Mouse (Mus musculus) cerebellum, adult 2 months (tissue): Measurements from ENCODE around the gene Vmn1r12. TPM values are rescaled to one million over a fixed set of nuclear protein-coding genes. Genes with fewer than 3 reads are reported as not detected.
"Not testable (repeated sequence)": the region's sequence is repeated elsewhere in the genome, so short reads cannot be mapped to it uniquely, and the experiment has no call there.

Experiments
- DNase-seq, 2 experiments: peaks; one replicate each; pipeline ENCODE4 v3.0.0; 2021
- H3K27ac ChIP-seq: fragments of 200-500 bp; 2 replicates; pipeline ENCODE4 v1.5.1; 2012; ENCODE audit warnings: low read length, control low read depth, inconsistent platforms; ENCODE audit not compliant: insufficient read depth
- H3K27me3 ChIP-seq: fragments of 200-500 bp; 2 replicates; pipeline ENCODE4 v1.6.1; 2012; ENCODE audit warnings: inconsistent platforms, mild to moderate bottlenecking, low read length, moderate library complexity; ENCODE audit not compliant: control insufficient read depth, insufficient read depth
- H3K4me1 ChIP-seq: fragments of 200-500 bp; 2 replicates; pipeline ENCODE4 v1.6.1; 2011; ENCODE audit warnings: low read length; ENCODE audit not compliant: control insufficient read depth, insufficient read depth
- H3K4me3 ChIP-seq: fragments of 200-500 bp; replicated peaks from 2 replicates; pipeline ENCODE3; 2011; ENCODE audit warnings: mild to moderate bottlenecking, low read depth, low read length, control low read depth; ENCODE audit not compliant: insufficient read depth
- CTCF ChIP-seq: fragments of 200-500 bp; IDR thresholded peaks from 2 replicates; pipeline ENCODE4 v1.5.1; 2011; ENCODE audit warnings: low read depth, mild to moderate bottlenecking, control low read depth, low read length, moderate library complexity, borderline replicate concordance; ENCODE audit not compliant: insufficient read depth
- POLR2A ChIP-seq: fragments of 200-500 bp; IDR thresholded peaks from 2 replicates; pipeline ENCODE4 v1.6.1; 2011; ENCODE audit warnings: low read length, control low read depth, borderline replicate concordance; ENCODE audit not compliant: insufficient read depth
- WGBS: fragments of 180-500 bp; shearing (Covaris S2); methylation state at CpG from one replicate; pipeline ENCODE4 v1.1.7; 2018; 5-methylcytosine and 5-hydroxymethylcytosine counted together
- polyA plus RNA-seq: library from polyadenylated mRNA; depleted of rRNA; stranded (reverse); fragments of >200 nt; gene quantifications from 2 replicates; pipeline ENCODE4 v1.2.3, GENCODE M21; 2012; rRNA removed

The Vmn1r12 gene
- polyA plus RNA-seq: not detected in 2 replicates

GRCm38 (mm10) chr6:57156619-57157018 is at the start of gene Vmn1r12:
TSS of gene Vmn1r12 (plus strand) at chr6:57156919.
- WGBS: 78% methylated on average over 2 of the region's 2 CpGs
- no peak for TF ChIP-seq CTCF
- no peak for TF ChIP-seq POLR2A
- DNase-seq: no peak
- no peaks in the 10 kb centered on the region for H3K4me1 ChIP-seq
- H3K27ac ChIP-seq: no peak within 1 kb of the TSS
- H3K27me3 ChIP-seq: no peaks in the 10 kb centered on the region
- no peak within 1 kb of the TSS for H3K4me3 ChIP-seq

- Histone ChIP-seq H3K27me3 (no peaks in the 10 kb centered on the region), H3K4me1 (no peaks in the 10 kb centered on the region), H3K4me3 (no peak within 1 kb of the TSS), H3K27ac (no peak within 1 kb of the TSS)
- TF ChIP-seq CTCF (no peak), POLR2A (no peak)
- 88% methylated on average over 3 of the region's 3 CpGs for WGBS
- no peak for DNase-seq
Observed at GRCm38 (mm10) chr6:57109154-57109553, 47.6 kb upstream of the Vmn1r12 start, which contains the start of gene Vmn1r10. TSS of gene Vmn1r10 (plus strand) at chr6:57109454.

DNA sequence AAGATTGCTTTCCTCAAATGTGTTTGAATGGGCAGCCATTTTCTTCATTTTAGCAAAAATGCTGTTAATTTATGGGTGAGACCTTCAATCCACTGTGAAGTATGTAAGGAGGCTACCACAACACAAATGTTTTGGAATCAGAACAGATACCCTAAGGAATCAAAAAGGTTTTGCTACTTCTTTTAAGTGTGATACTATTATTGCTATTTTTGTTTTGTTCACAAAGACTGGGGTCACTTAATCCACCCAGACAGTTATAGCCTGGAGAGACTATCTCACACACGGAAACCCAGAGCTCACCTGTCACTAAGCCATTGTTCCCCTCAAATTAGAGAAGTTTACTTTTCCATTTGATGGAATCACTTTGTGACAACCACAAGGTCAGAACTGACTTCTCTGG is 23.6 kb upstream of the Vmn1r12 start, which contains the start of gene Vmn1r11:
Gene Vmn1r11 (plus strand): TSS at position 301 of the 400 bp plus-strand sequence.
- no peaks in the 10 kb centered on the region for H3K4me1 ChIP-seq
- no peak within 1 kb of the TSS for H3K27ac ChIP-seq
- no peak for TF ChIP-seq CTCF
- no peak for TF ChIP-seq POLR2A
- WGBS: 82% methylated on average over 1 of the region's 1 CpGs
- H3K27me3 ChIP-seq: no peaks in the 10 kb centered on the region
- H3K4me3 ChIP-seq: no peak within 1 kb of the TSS
- DNase-seq: no peak

DNA sequence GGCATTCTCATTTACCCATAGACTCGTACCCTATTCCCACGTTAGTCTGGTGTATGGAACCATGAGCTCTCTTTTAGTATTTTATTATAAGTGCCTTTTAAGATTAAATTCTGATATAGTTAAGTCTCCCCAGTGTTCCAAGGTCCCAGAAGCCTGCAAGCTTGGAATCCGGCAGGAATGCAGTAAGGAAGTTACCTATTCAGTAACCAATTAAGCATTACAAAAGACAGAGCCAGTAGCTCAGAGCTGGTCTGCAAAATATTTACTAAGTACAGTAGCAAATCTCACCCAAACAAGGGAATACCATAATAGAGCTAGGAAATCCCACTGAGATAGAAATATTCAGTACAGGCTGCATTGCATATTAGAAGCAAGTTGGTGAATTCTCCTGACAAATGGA is 33.3 kb downstream of the Vmn1r12 start:
- H3K4me1 ChIP-seq, DNase-seq: not testable (repeated sequence)
- 62% methylated on average over 3 of the region's 3 CpGs for WGBS

GRCm38 (mm10) chr6:57202990-57203389 is 46.3 kb downstream of the Vmn1r12 start, which contains the start of gene Vmn1r13:
TSS of gene Vmn1r13 (plus strand) at chr6:57203290.
- not testable (repeated sequence) for H3K27me3 ChIP-seq, H3K4me3 ChIP-seq, DNase-seq, H3K4me1 ChIP-seq, H3K27ac ChIP-seq
- WGBS: 95% methylated on average over 1 of the region's 1 CpGs

More for the DNA sequence above, 33.3 kb downstream of the Vmn1r12 start:
- H3K4me3 ChIP-seq, H3K27ac ChIP-seq, H3K27me3 ChIP-seq: not testable (repeated sequence)

Other genes starting within 250 kb of the Vmn1r12 start
- 38.8 and 47.7 TPM in 2 replicates for gene Nt5c3, start 233.0 kb upstream of the Vmn1r12 start, polyA plus RNA-seq
- gene Vmn1r4, start 232.9 kb upstream of the Vmn1r12 start, polyA plus RNA-seq: 0.33 and 0.59 TPM in 2 replicates
- not detected in 2 replicates for gene Vmn1r5, start 186.6 kb upstream of the Vmn1r12 start, polyA plus RNA-seq
- gene Vmn1r6, start 159.7 kb upstream of the Vmn1r12 start, polyA plus RNA-seq: not detected in 2 replicates
- not detected in 2 replicates for gene Vmn1r7, start 131.6 kb upstream of the Vmn1r12 start, polyA plus RNA-seq
- not detected in 2 replicates for gene Vmn1r8, start 124.6 kb upstream of the Vmn1r12 start, polyA plus RNA-seq
- gene Vmn1r9, start 90.1 kb upstream of the Vmn1r12 start, polyA plus RNA-seq: not detected in 2 replicates
- gene Vmn1r10, start 47.5 kb upstream of the Vmn1r12 start, polyA plus RNA-seq: not detected in 2 replicates
- gene Vmn1r11, start 23.5 kb upstream of the Vmn1r12 start, polyA plus RNA-seq: not detected in 2 replicates
- gene Vmn1r13, start 46.4 kb downstream of the Vmn1r12 start, polyA plus RNA-seq: not detected in 2 replicates
- gene Vmn1r14, start 74.8 kb downstream of the Vmn1r12 start, polyA plus RNA-seq: not detected in 2 replicates
- gene Vmn1r15, start 101.0 kb downstream of the Vmn1r12 start, polyA plus RNA-seq: not detected in 2 replicates
- gene Vmn1r16, start 172.6 kb downstream of the Vmn1r12 start, polyA plus RNA-seq: not detected in 2 replicates
- gene Vmn1r17, start 206.8 kb downstream of the Vmn1r12 start, polyA plus RNA-seq: not detected in 2 replicates
- gene Vmn1r18, start 238.9 kb downstream of the Vmn1r12 start, polyA plus RNA-seq: not detected in 2 replicates
- gene Vmn1r19, start 246.9 kb downstream of the Vmn1r12 start, polyA plus RNA-seq: not detected in 2 replicates